Mouse (Mus musculus) liver, embryonic 14.5 days (tissue): ENCODE measurements around the gene Pank1.

Experiments used
- CTCF ChIP-seq: IDR thresholded peaks from 2 replicates; pipeline ENCODE4 v1.5.1; 2016; ENCODE audit warnings: antibody characterized with exemption, low read depth, control low read depth
- EP300 ChIP-seq: IDR thresholded peaks from 2 replicates; pipeline ENCODE4 v1.6.1; 2016; ENCODE audit warnings: antibody characterized with exemption, low read depth

GRCm38 (mm10) chr19:34803396-34803795, 75.9 kb downstream of the Pank1 start:
- TF ChIP-seq CTCF (no peak), EP300 (no peak)
